Mouse (Mus musculus) G1E (cell line): Measurements from ENCODE around the gene Ccdc12. TPM values are rescaled to one million over a fixed set of nuclear protein-coding genes. Genes with fewer than 3 reads are reported as not detected.

Experiments
- ATAC-seq: 2 replicates; pipeline ENCODE4 v1.8.0; 2016; ENCODE audit warnings: mild to moderate bottlenecking; ENCODE audit not compliant: insufficient number of reproducible peaks, poor library complexity, low FRiP score, severe bottlenecking; ENCODE audit errors: extremely low read depth
- DNase-seq: peaks from one replicate; pipeline ENCODE4 v3.0.0; 2012; ENCODE audit warnings: low spot score
- H3K27me3 ChIP-seq: 2 replicates; pipeline ENCODE4 v1.6.1; 2012; ENCODE audit warnings: mild to moderate bottlenecking, low read length, inconsistent platforms; ENCODE audit not compliant: insufficient read depth
- H3K36me3 ChIP-seq: replicated peaks from 2 replicates; pipeline ENCODE3; 2012; ENCODE audit warnings: mild to moderate bottlenecking, inconsistent platforms
- H3K4me1 ChIP-seq: 2 replicates; pipeline ENCODE4 v1.6.1; 2012; ENCODE audit warnings: low read depth, low read length, inconsistent platforms, mixed read lengths; ENCODE audit not compliant: insufficient read depth
- H3K4me3 ChIP-seq: 2 replicates; pipeline ENCODE4 v1.5.1; 2012; ENCODE audit warnings: low read depth, mild to moderate bottlenecking, inconsistent platforms, low read length, moderate library complexity, mixed read lengths
- H3K9me3 ChIP-seq: replicated peaks from 2 replicates; pipeline ENCODE4 v1.6.1; 2012; ENCODE audit warnings: inconsistent platforms
- CTCF ChIP-seq: IDR thresholded peaks from 2 replicates; pipeline ENCODE4 v1.5.1; 2012; ENCODE audit warnings: low read depth, low read length, inconsistent platforms, mixed read lengths
- GATA1 ChIP-seq: IDR thresholded peaks from 2 replicates; pipeline ENCODE4 v1.6.1; 2012; ENCODE audit warnings: borderline replicate concordance, low read length, inconsistent platforms, mixed read lengths
- GATA2 ChIP-seq: IDR thresholded peaks from 2 replicates; pipeline ENCODE4 v1.6.1; 2012; ENCODE audit warnings: low read depth, low read length, inconsistent platforms, borderline replicate concordance
- POLR2AphosphoS5 ChIP-seq: IDR thresholded peaks from 2 replicates; pipeline ENCODE4 v1.6.1; 2012; ENCODE audit warnings: low read depth, low read length, inconsistent platforms; ENCODE audit not compliant: insufficient replicate concordance
- TAL1 ChIP-seq: conservative IDR thresholded peaks from 2 replicates; pipeline ENCODE4 v1.6.1; 2012; ENCODE audit warnings: low read depth, low read length, inconsistent platforms, mixed read lengths
- polyA plus RNA-seq: library from polyadenylated mRNA; stranded (reverse); fragments of >175 nt; gene quantifications from 2 replicates; pipeline ENCODE4 v1.2.3, GENCODE M21; 2012
- total RNA-seq, 2 experiments: library from RNA; stranded (forward) in 1 of 2; stranded (reverse) in 1 of 2; fragments of 200-1000 nt in 1 of 2; fragments of >200 nt in 1 of 2; fragmentation: Nextera tagmentation in 1 of 2; gene quantifications; 2 replicates each; pipeline ENCODE4 v1.2.3; 2014 to 2017

Gene Ccdc12
- total and polyA plus RNA-seq, 3 experiments = 36.2 to 331 (median 202) TPM

GRCm38 (mm10) chr9:110711996-110712395, 55.7 kb downstream of the Ccdc12 start:
- TF ChIP-seq TAL1 (no peak), GATA2 (no peak), POLR2AphosphoS5 (no peak), GATA1 (no peak), CTCF (no peak)
- H3K27me3 ChIP-seq = no peaks in the 10 kb centered on the region
- no peak overlapping the region for H3K4me3 ChIP-seq

GRCm38 (mm10) chr9:110712545-110712944, 56.2 kb downstream of the Ccdc12 start:
- Histone ChIP-seq H3K27me3 (no peaks in the 10 kb centered on the region), H3K36me3 (peaks cover 91% of the 10 kb centered on the region), H3K4me1 (peaks cover 33% of the 10 kb centered on the region), H3K9me3 (no peaks in the 10 kb centered on the region), H3K4me3 (no peak overlapping the region)
- ATAC-seq = no peak
- TF ChIP-seq GATA2 (no peak), POLR2AphosphoS5 (no peak), GATA1 (no peak), CTCF (no peak), TAL1 (no peak)
- no peak for DNase-seq

More at GRCm38 (mm10) chr9:110711996-110712395, 55.7 kb downstream of the Ccdc12 start:
- Histone ChIP-seq H3K4me1 (peaks cover 35% of the 10 kb centered on the region), H3K9me3 (no peaks in the 10 kb centered on the region), H3K36me3 (peaks cover 91% of the 10 kb centered on the region)
- ATAC-seq (no peak), DNase-seq (no peak)

- no peaks in the 10 kb centered on the region for H3K9me3 ChIP-seq
- ATAC-seq (no peak), DNase-seq (no peak)
- no peaks in the 10 kb centered on the region for H3K27me3 ChIP-seq
- peaks cover 87% of the 10 kb centered on the region for H3K36me3 ChIP-seq
- H3K4me3 ChIP-seq = no peak overlapping the region
- TF ChIP-seq CTCF (no peak), TAL1 (no peak), GATA1 (no peak), POLR2AphosphoS5 (no peak), GATA2 (no peak)
- H3K4me1 ChIP-seq = peaks cover 26% of the 10 kb centered on the region
Observed at GRCm38 (mm10) chr9:110713389-110713788, 57.1 kb downstream of the Ccdc12 start.

GRCm38 (mm10) chr9:110715426-110715825, 59.1 kb downstream of the Ccdc12 start:
- DNase-seq = no peak
- H3K4me3 ChIP-seq = no peak overlapping the region
- H3K4me1 ChIP-seq = peaks cover 10% of the 10 kb centered on the region
- no peaks in the 10 kb centered on the region for H3K27me3 ChIP-seq
- H3K36me3 ChIP-seq = peaks cover 70% of the 10 kb centered on the region
- no peak for ATAC-seq
- no peak for TF ChIP-seq TAL1
- no peak for TF ChIP-seq POLR2AphosphoS5
- no peak for TF ChIP-seq GATA1
- TF ChIP-seq GATA2 = no peak
- no peaks in the 10 kb centered on the region for H3K9me3 ChIP-seq

- DNase-seq (no peak), ATAC-seq (no peak)
- Histone ChIP-seq H3K36me3 (peaks cover 58% of the 10 kb centered on the region), H3K4me1 (peaks cover 2% of the 10 kb centered on the region; the same call in 1 of the 2 replicates), H3K9me3 (no peaks in the 10 kb centered on the region), H3K27me3 (peaks cover 4% of the 10 kb centered on the region; the same call in 1 of the 2 replicates), H3K4me3 (no peak overlapping the region)
- TF ChIP-seq POLR2AphosphoS5 (no peak), GATA1 (no peak), CTCF (peak; percentile 18; the same call in 1 of the 2 replicates)
Observed at GRCm38 (mm10) chr9:110716775-110717174, 60.5 kb downstream of the Ccdc12 start.

GRCm38 (mm10) chr9:110718071-110718470, 61.8 kb downstream of the Ccdc12 start:
- peaks cover 4% of the 10 kb centered on the region; the same call in 1 of the 2 replicates for H3K27me3 ChIP-seq
- no peak for ATAC-seq
- H3K9me3 ChIP-seq = peaks cover 2% of the 10 kb centered on the region
- peaks cover 46% of the 10 kb centered on the region for H3K36me3 ChIP-seq
- H3K4me1 ChIP-seq = peaks cover 2% of the 10 kb centered on the region; the same call in 1 of the 2 replicates
- H3K4me3 ChIP-seq = no peak overlapping the region
- TF ChIP-seq POLR2AphosphoS5 = no peak
- TF ChIP-seq CTCF = no peak
- TF ChIP-seq GATA1 = no peak
- TF ChIP-seq TAL1 = no peak
- TF ChIP-seq GATA2 = no peak
- DNase-seq = no peak
